Mouse (Mus musculus) cerebellum, adult 2 months (tissue): ENCODE results near the gene Fgf18. TPM values are rescaled to one million over a fixed set of nuclear protein-coding genes. Genes with fewer than 3 reads are reported as not detected.

ENCODE experiments used
- DNase-seq, 2 experiments: peaks; one replicate each; pipeline ENCODE4 v3.0.0; 2021
- H3K27ac ChIP-seq: fragments of 200-500 bp; 2 replicates; pipeline ENCODE4 v1.5.1; 2012; ENCODE audit warnings: low read length, control low read depth, inconsistent platforms; ENCODE audit not compliant: insufficient read depth
- H3K27me3 ChIP-seq: fragments of 200-500 bp; 2 replicates; pipeline ENCODE4 v1.6.1; 2012; ENCODE audit warnings: inconsistent platforms, mild to moderate bottlenecking, low read length, moderate library complexity; ENCODE audit not compliant: control insufficient read depth, insufficient read depth
- H3K4me1 ChIP-seq: fragments of 200-500 bp; 2 replicates; pipeline ENCODE4 v1.6.1; 2011; ENCODE audit warnings: low read length; ENCODE audit not compliant: control insufficient read depth, insufficient read depth
- H3K4me3 ChIP-seq: fragments of 200-500 bp; replicated peaks from 2 replicates; pipeline ENCODE3; 2011; ENCODE audit warnings: mild to moderate bottlenecking, low read depth, low read length, control low read depth; ENCODE audit not compliant: insufficient read depth
- CTCF ChIP-seq: fragments of 200-500 bp; IDR thresholded peaks from 2 replicates; pipeline ENCODE4 v1.5.1; 2011; ENCODE audit warnings: low read depth, mild to moderate bottlenecking, control low read depth, low read length, moderate library complexity, borderline replicate concordance; ENCODE audit not compliant: insufficient read depth
- POLR2A ChIP-seq: fragments of 200-500 bp; IDR thresholded peaks from 2 replicates; pipeline ENCODE4 v1.6.1; 2011; ENCODE audit warnings: low read length, control low read depth, borderline replicate concordance; ENCODE audit not compliant: insufficient read depth
- WGBS: fragments of 180-500 bp; shearing (Covaris S2); methylation state at CpG from one replicate; pipeline ENCODE4 v1.1.7; 2018; 5-methylcytosine and 5-hydroxymethylcytosine counted together
- polyA plus RNA-seq: library from polyadenylated mRNA; depleted of rRNA; stranded (reverse); fragments of >200 nt; gene quantifications from 2 replicates; pipeline ENCODE4 v1.2.3, GENCODE M21; 2012; rRNA removed

Fgf18 gene
- polyA plus RNA-seq, 1 experiment, result 7.2 TPM

- Histone ChIP-seq H3K27me3 (no peaks in the 10 kb centered on the region), H3K27ac (no peak overlapping the region), H3K4me1 (no peaks in the 10 kb centered on the region), H3K4me3 (no peak overlapping the region)
- WGBS, result 91% methylated on average over 5 of the region's 5 CpGs
- DNase-seq, result no peak
- no peak for TF ChIP-seq POLR2A
- TF ChIP-seq CTCF, result no peak
Measured at GRCm38 (mm10) chr11:33071358-33071922, 75.8 kb downstream of the Fgf18 start.

- DNase-seq, result peak; percentile 25 to 42
- H3K27me3 ChIP-seq, result no peaks in the 10 kb centered on the region
- H3K4me1 ChIP-seq, result no peaks in the 10 kb centered on the region
- no peak overlapping the region for H3K4me3 ChIP-seq
- WGBS, result 27% methylated on average over 6 of the region's 6 CpGs
- TF ChIP-seq CTCF (no peak), POLR2A (no peak)
- no peak overlapping the region for H3K27ac ChIP-seq
Measured at GRCm38 (mm10) chr11:33070520-33070919, 76.7 kb downstream of the Fgf18 start.

Other genes starting within 250 kb of the Fgf18 start
- 255 and 267 TPM in 2 replicates for gene Npm1, start 15.8 kb upstream of the Fgf18 start, polyA plus RNA-seq
- gene Tlx3, start 56.2 kb upstream of the Fgf18 start, polyA plus RNA-seq, result 12.4 and 14.3 TPM in 2 replicates
- gene Gm12117, start 129.3 kb upstream of the Fgf18 start, polyA plus RNA-seq, result 0.51 and 1.0 TPM in 2 replicates